Mouse (Mus musculus): ENCODE measurements at regions not wholly inside any gene's neighbourhood (a gene's known extent, or its start where the extent isn't known, plus 50 kb on each side); places are given as distances from the start of the nearest gene placed in this dataset.

GRCm38 (mm10) chr1:33271437-33272145 lies 398.0 kb downstream of the Prim2 start:
- DNase-seq (ENCODE audit: extremely low spot score in 1 of 2, low spot score in 1 of 2): peak in 1 of 2 experiments; percentile 12

- DNase-seq (ENCODE audit: extremely low spot score in 1 of 2, low spot score in 1 of 2): no peak
Observed at GRCm38 (mm10) chr1:33269162-33269561, 400.4 kb downstream of the Prim2 start.

- DNase-seq (ENCODE audit: extremely low spot score in 1 of 2, low spot score in 1 of 2): no peak
Observed at GRCm38 (mm10) chr1:33265731-33266415, 403.7 kb downstream of the Prim2 start.

- DNase-seq (ENCODE audit: extremely low spot score in 1 of 2, low spot score in 1 of 2): no peak
Observed at GRCm38 (mm10) chr1:33249474-33249873, 420.1 kb downstream of the Prim2 start.

- no peak for DNase-seq (ENCODE audit: extremely low spot score in 1 of 2, low spot score in 1 of 2)
Observed at GRCm38 (mm10) chr1:33247076-33247475, 422.5 kb downstream of the Prim2 start.

- no peak for DNase-seq (ENCODE audit: extremely low spot score in 1 of 2, low spot score in 1 of 2)
Observed at GRCm38 (mm10) chr1:33245186-33245585, 424.4 kb downstream of the Prim2 start.

GRCm38 (mm10) chr1:33244691-33245090 lies 424.9 kb downstream of the Prim2 start:
- DNase-seq (ENCODE audit: extremely low spot score in 1 of 2, low spot score in 1 of 2): no peak

- no peak for DNase-seq (ENCODE audit: extremely low spot score in 1 of 2, low spot score in 1 of 2)
Observed at GRCm38 (mm10) chr1:33222997-33223396, 446.6 kb downstream of the Prim2 start.

GRCm38 (mm10) chr1:33214815-33215214 lies 454.8 kb downstream of the Prim2 start:
- DNase-seq (ENCODE audit: extremely low spot score in 1 of 2, low spot score in 1 of 2): peak in 1 of 2 experiments; percentile 8

- no peak for DNase-seq (ENCODE audit: extremely low spot score in 1 of 2, low spot score in 1 of 2)
Observed at GRCm38 (mm10) chr1:33214394-33214793, 455.2 kb downstream of the Prim2 start.

- DNase-seq (ENCODE audit: extremely low spot score in 1 of 2, low spot score in 1 of 2): no peak
Observed at GRCm38 (mm10) chr1:33201571-33202189, 467.9 kb downstream of the Prim2 start.

GRCm38 (mm10) chr1:33195114-33195513 lies 474.5 kb downstream of the Prim2 start:
- no peak for DNase-seq (ENCODE audit: extremely low spot score in 1 of 2, low spot score in 1 of 2)

- peak; percentile 11 to 23 for DNase-seq (ENCODE audit: extremely low spot score in 1 of 2, low spot score in 1 of 2)
Observed at GRCm38 (mm10) chr1:33174646-33175435, 494.8 kb downstream of the Prim2 start.

GRCm38 (mm10) chr1:33136991-33137390 lies 532.6 kb downstream of the Prim2 start:
- no peak for DNase-seq (ENCODE audit: extremely low spot score in 1 of 2, low spot score in 1 of 2)

- DNase-seq (ENCODE audit: extremely low spot score in 1 of 2, low spot score in 1 of 2): no peak
Observed at GRCm38 (mm10) chr1:33130351-33130750, 539.2 kb downstream of the Prim2 start.

- no peak for DNase-seq (ENCODE audit: extremely low spot score in 1 of 2, low spot score in 1 of 2)
Observed at GRCm38 (mm10) chr1:33125062-33125461, 544.5 kb downstream of the Prim2 start.

GRCm38 (mm10) chr1:33106286-33106685 lies 559.2 kb upstream of the Gm5415 start:
- DNase-seq (ENCODE audit: extremely low spot score in 1 of 2, low spot score in 1 of 2): no peak

- DNase-seq (ENCODE audit: extremely low spot score in 1 of 2, low spot score in 1 of 2): no peak
Observed at GRCm38 (mm10) chr1:33104296-33104695, 557.2 kb upstream of the Gm5415 start.

GRCm38 (mm10) chr1:33098062-33098461 lies 551.0 kb upstream of the Gm5415 start:
- no peak for DNase-seq (ENCODE audit: extremely low spot score in 1 of 2, low spot score in 1 of 2)

- no peak for DNase-seq (ENCODE audit: extremely low spot score in 1 of 2, low spot score in 1 of 2)
Observed at GRCm38 (mm10) chr1:33096851-33097250, 549.8 kb upstream of the Gm5415 start.

- no peak for DNase-seq (ENCODE audit: extremely low spot score in 1 of 2, low spot score in 1 of 2)
Observed at GRCm38 (mm10) chr1:33074551-33074950, 527.5 kb upstream of the Gm5415 start.

Measured in layer of hippocampus, postnatal 25 days (tissue).